Mouse (Mus musculus) cortical plate, adult 2 months (tissue): ENCODE measurements around the gene Slc41a2.

Experiments
- CTCF ChIP-seq: fragments of 200-500 bp; IDR thresholded peaks from 2 replicates; pipeline ENCODE4 v1.5.1; 2011; ENCODE audit warnings: mild to moderate bottlenecking, control low read depth, low read length; ENCODE audit not compliant: insufficient read depth; ENCODE audit errors: extremely low read depth
- POLR2A ChIP-seq: fragments of 200-500 bp; IDR thresholded peaks from 2 replicates; pipeline ENCODE4 v1.6.1; 2011; ENCODE audit warnings: mild to moderate bottlenecking, low read length, control low read depth; ENCODE audit not compliant: insufficient read depth; ENCODE audit errors: extremely low read depth

DNA sequence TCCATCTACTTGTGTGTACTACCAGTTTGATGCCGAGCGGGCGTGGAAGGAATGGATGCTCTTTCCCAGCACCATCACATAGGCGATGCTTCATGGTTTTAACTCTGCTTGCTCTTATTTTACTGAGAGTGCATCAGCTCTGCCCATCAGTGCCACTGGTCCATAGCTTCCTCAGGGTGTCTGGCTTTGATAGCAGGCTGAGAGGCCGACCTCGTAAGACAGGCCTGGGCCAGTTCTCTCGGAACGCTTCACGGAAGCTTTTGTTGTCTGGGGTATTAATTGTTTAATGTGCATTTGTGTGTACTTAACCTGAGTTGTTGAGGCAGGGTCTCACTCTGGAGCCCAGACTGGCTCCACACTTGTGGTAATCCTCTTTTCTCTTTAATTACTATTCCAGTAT lies 44.3 kb downstream of the Slc41a2 start:
- no peak for TF ChIP-seq POLR2A
- TF ChIP-seq CTCF: no peak
